ENCODE assay signal across 10 mouse cellular contexts in the genomic region with DNA sequence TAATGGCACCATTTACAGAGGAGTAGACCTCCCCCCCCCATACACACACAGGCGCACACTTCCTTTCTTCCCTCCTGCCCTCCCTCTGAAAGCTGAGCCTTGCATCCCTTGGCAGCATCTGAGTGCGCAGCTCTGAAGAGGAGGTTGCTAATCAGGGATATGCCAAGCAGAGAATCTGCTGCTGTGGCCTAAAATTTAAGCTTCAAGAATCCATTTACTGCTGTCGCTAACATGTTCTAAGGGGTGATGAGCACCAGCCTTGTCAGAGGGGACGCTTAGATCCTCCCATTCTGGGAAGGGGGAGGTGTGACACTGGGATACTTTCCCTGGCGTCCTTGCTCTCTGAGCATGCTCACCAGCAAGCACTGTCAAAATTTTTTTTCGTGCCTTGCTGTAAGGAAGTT.
A peak's percentile ranks its signal among the peaks of the same experiment; 100 is the strongest.
DNase-seq lines count a peak whose midpoint lies in the region.
"Had no signal": no experiment of that assay in that cellular context is flagged by ENCODE, and none has a peak within 500 bp of the region (broad histone marks: within the 10 kb centered on the region; RNA-seq: fewer than 3 reads in every experiment).

No protein-coding gene starts in this region.

- intact Hi-C loops in left cerebral cortex, postnatal 25 days (cut with DNase I), result loop anchor here (5.0 kb wide), 1 partner anchor 40 kb away; no protein-coding TSS in a partner anchor

- peak; percentile 52 to 73 for DNase-seq in layer of hippocampus, adult 18-20 months (ENCODE audit: low spot score in 2 of 2)
- no peak for DNase-seq in layer of hippocampus, postnatal 10 days (ENCODE audit: low spot score in 2 of 2)
- DNase-seq in frontal cortex, postnatal 36 days (ENCODE audit: low spot score in 2 of 2), result peak; percentile 78 to 84
- DNase-seq in left cerebral cortex, postnatal 25 days (ENCODE audit: low spot score in 2 of 2), result peak; percentile 61 to 95
- peak; percentile 38 for DNase-seq in right cerebral cortex, postnatal 14 days
- DNase-seq in spleen, adult 18-20 months, result no peak
- no peak for DNase-seq in yolk sac, embryonic 10.5 days (ENCODE audit: low spot score)
- DNase-seq: gastrocnemius, adult 2 months; kidney, adult 18-20 months; thymus, adult 2 months had no signal

Comparison
In these comparisons a context has a peak if more than half of its experiments do, and no peak if none do; other contexts are left out.
1. DNase-seq: peak in layer of hippocampus, adult 18-20 months (2 of 2), frontal cortex, postnatal 36 days (2 of 2), left cerebral cortex, postnatal 25 days (2 of 2) and right cerebral cortex, postnatal 14 days (single experiment); none in layer of hippocampus, postnatal 10 days (0 of 2), spleen, adult 18-20 months (0 of 2) and yolk sac, embryonic 10.5 days (single experiment).